Mouse (Mus musculus) lung, embryonic 16.5 days (tissue): ENCODE results near the gene Hist1h2bk. TPM values are rescaled to one million over a fixed set of nuclear protein-coding genes. Genes with fewer than 3 reads are reported as not detected.
"Not testable (repeated sequence)": the region's sequence is repeated elsewhere in the genome, so short reads cannot be mapped to it uniquely, and the experiment has no call there.

Source experiments
- ATAC-seq: fragments of 200-750 bp; cut with Nextera tagmentation; 2 replicates; pipeline ENCODE4 v1.8.0; 2017; ENCODE audit warnings: low read depth, mild to moderate bottlenecking, moderate library complexity
- H3K27ac ChIP-seq: fragments of 300-500 bp; sonication (generic); 2 replicates; pipeline ENCODE4 v1.5.1; 2014; ENCODE audit warnings: mild to moderate bottlenecking, control low read depth, low read length
- H3K27me3 ChIP-seq: fragments of 300-500 bp; sonication (generic); 2 replicates; pipeline ENCODE4 v1.6.1; 2014; ENCODE audit warnings: low read depth, low read length, mixed read lengths; ENCODE audit not compliant: control insufficient read depth, insufficient read depth
- H3K36me3 ChIP-seq: fragments of 300-500 bp; sonication (generic); 2 replicates; pipeline ENCODE4 v1.6.1; 2014; ENCODE audit warnings: low read length; ENCODE audit not compliant: control insufficient read depth, insufficient read depth
- H3K4me1 ChIP-seq: fragments of 300-500 bp; sonication (generic); replicated peaks from 2 replicates; pipeline ENCODE4 v1.6.1; 2014; ENCODE audit warnings: low read length, mixed read lengths; ENCODE audit not compliant: control insufficient read depth, insufficient read depth
- H3K4me2 ChIP-seq: fragments of 300-500 bp; sonication (generic); 2 replicates; pipeline ENCODE4 v1.6.1; 2014; ENCODE audit warnings: low read depth, low read length, control low read depth
- H3K4me3 ChIP-seq: fragments of 300-500 bp; sonication (generic); 2 replicates; pipeline ENCODE4 v1.5.1; 2014; ENCODE audit warnings: mild to moderate bottlenecking, low read length, control low read depth
- H3K9ac ChIP-seq: fragments of 300-500 bp; sonication (generic); 2 replicates; pipeline ENCODE4 v1.6.1; 2014; ENCODE audit warnings: low read length, control low read depth
- H3K9me3 ChIP-seq: fragments of 300-500 bp; sonication (generic); 2 replicates; pipeline ENCODE4 v1.6.1; 2016; ENCODE audit warnings: low read length; ENCODE audit not compliant: control insufficient read depth
- WGBS: fragments of 180-500 bp; shearing (Covaris S2); extraction: QIAGEN DNeasy Blood & Tissue Kit; methylation state at CpG from one replicate; pipeline ENCODE4 v1.1.7; 2014; 5-methylcytosine and 5-hydroxymethylcytosine counted together
- polyA plus RNA-seq: library from polyadenylated mRNA; unstranded; fragments of >200 nt; fragmentation: Nextera tagmentation; extraction: Ambion mirVana; gene quantifications from 2 replicates; pipeline ENCODE4 v1.2.1, GENCODE M21; 2015

Gene Hist1h2bk
- polyA plus RNA-seq, 1 experiment from 2014 or later: 6.6 TPM

DNA sequence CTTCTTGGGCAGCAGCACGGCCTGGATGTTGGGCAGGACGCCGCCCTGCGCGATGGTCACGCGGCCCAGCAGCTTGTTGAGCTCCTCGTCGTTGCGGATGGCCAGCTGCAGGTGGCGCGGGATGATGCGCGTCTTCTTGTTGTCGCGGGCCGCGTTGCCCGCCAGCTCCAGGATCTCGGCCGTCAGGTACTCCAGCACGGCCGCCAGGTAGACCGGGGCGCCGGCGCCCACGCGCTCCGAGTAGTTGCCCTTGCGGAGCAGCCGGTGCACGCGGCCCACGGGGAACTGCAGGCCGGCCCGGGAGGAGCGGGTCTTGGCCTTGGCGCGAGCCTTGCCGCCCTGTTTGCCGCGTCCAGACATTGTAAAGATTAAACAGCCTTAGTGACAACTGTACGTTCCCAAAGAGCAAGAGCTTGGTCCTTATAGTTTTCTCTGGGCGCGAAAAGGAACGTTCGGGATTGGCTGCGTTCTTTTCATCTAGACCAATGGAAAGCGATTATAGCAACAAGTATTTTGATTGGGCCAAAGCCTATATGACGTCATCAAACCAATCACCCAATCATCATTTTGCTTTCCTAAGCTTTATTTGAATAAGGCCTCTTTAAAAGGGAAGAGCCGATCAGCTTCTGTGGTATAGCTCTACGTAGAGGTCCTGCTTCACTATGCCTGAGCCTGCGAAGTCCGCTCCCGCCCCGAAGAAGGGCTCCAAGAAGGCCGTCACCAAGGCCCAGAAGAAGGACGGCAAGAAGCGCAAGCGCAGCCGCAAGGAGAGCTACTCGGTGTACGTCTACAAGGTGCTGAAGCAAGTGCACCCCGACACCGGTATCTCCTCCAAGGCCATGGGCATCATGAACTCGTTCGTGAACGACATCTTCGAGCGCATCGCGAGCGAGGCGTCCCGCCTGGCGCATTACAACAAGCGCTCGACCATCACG, 7.2 kb downstream of the Hist1h2bk start, which contains the start of the genes Hist1h2ag and Hist1h2bj:
TSS of gene Hist1h2ag (minus strand) at position 377 of the 935 bp plus-strand sequence.
TSS of gene Hist1h2bj (plus strand) at position 647 of the 935 bp plus-strand sequence.
- H3K27ac ChIP-seq: peak within 1 kb of the TSS; percentile 96
- H3K27me3 ChIP-seq, H3K36me3 ChIP-seq, H3K9me3 ChIP-seq: not testable (repeated sequence)
- peak within 1 kb of the TSS; percentile 47 for H3K4me3 ChIP-seq
- peaks cover 19% of the 10 kb centered on the region for H3K4me1 ChIP-seq
- 0% methylated on average over 35 of the region's 80 CpGs for WGBS
- peak within 1 kb of the TSS; percentile 86 for H3K4me2 ChIP-seq
- ATAC-seq: peak; percentile 91
- H3K9ac ChIP-seq: peak within 1 kb of the TSS; percentile 68

DNA sequence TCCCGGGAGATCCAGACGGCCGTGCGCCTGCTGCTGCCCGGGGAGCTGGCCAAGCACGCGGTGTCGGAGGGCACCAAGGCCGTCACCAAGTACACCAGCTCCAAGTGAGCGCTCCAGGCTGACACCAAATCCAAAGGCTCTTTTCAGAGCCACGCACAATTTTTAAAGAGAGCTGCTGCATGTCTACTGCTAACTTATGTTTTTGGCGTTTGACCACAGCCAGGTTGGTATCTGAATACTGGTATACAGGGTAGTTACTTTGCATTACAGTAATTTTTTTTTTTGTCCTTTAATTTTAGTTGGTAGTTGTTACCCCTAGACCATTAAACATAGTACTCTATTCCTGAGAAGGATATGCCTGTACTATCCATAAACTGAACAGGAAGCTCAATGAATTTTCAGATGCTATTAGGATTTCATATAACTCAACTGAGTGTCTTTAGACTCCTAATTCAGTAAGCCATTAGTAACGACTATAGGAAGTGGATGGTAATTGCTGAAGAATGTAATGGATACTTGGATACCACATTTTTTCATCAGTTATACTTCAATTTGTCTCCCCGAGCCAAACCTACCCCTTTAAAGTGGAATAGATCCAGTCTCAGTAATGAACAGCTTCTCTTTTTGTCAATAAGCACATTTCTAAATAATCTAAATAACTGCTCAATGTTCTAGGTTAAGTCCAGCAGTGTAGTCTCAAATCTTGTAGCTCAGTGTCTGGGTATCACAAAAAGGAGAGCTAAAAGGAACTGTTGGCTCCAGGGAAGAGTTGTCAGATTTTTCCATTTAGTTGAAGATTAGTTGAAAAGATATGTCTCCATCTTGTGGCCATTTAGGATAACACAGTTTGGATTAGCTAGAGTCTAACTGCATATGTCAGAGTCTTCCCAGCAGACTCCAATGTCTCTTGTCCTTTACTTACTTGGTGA, 8.1 kb downstream of the Hist1h2bk start:
- Histone ChIP-seq H3K27me3 (no peaks in the 10 kb centered on the region), H3K4me3 (peak overlapping the region; percentile 47), H3K4me1 (peaks cover 19% of the 10 kb centered on the region), H3K9ac (peak overlapping the region; percentile 64), H3K36me3 (no peaks in the 10 kb centered on the region), H3K27ac (peak overlapping the region; percentile 90), H3K4me2 (peak overlapping the region; percentile 60), H3K9me3 (no peaks in the 10 kb centered on the region)
- ATAC-seq: peak; percentile 7
- WGBS: under 1% methylated on average over 9 of the region's 14 CpGs

DNA sequence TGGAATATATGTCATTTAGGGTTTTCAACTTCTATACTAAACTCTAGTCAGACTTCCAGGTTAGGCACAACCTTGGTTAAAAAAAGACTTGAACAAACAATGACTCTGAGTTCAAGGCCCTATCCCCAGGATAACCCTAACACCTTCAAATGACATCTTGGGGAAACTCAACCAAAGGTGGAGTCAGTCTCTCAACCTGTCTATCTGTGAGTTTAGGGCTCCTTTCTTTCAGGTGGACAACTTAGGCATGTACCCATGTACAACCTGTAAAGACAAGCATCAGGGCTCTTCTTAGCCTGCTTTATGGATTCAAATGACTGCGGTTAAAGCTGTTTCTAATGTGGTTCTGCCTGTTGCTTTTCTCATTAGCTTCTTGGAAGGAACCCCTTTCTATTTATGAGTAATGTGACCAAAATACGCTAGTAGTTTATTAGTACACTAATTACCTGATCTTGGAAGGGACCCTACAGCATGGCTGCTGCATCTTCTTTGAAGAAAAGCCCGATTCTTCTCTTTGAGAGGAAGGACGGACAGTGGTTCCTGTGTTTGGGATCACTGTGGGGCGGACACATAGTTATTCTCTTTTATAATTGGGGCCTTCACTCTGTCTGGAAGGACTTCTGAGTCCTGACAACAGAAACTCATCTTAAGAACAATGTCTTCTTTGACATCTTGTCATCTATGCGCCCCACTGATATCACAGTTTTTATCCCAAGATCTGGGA, 8.9 kb downstream of the Hist1h2bk start:
- Histone ChIP-seq H3K36me3 (no peaks in the 10 kb centered on the region), H3K4me3 (peak overlapping the region; percentile 47), H3K9ac (peak overlapping the region; percentile 35; the same call in 1 of the 2 replicates), H3K27ac (no peak overlapping the region; the same call in 1 of the 2 replicates), H3K9me3 (no peaks in the 10 kb centered on the region), H3K4me1 (peaks cover 20% of the 10 kb centered on the region), H3K4me2 (peak overlapping the region; percentile 60), H3K27me3 (no peaks in the 10 kb centered on the region)
- 85% methylated on average over 6 of the region's 6 CpGs for WGBS
- ATAC-seq: no peak

DNA sequence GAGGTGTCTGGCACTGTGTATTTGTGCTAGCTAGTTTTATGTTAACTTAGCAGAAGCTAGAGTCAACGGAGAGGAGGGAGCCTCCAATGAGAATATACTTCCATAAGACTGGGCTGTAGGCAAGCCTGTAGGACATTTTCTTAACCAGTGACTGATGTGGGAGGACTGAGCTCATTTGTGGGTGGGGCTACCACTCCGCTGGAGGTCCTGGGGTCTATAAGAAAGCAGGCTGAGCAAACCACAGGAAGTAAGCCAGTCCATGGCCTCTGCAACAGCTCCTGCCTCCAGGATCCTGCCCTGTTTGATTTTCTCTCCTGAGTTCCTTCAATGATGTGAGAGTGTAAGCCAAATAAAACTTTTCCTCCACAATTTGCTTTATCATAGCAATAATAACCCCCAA, 9.6 kb downstream of the Hist1h2bk start:
- no peak overlapping the region for H3K4me2 ChIP-seq
- no peak overlapping the region for H3K4me3 ChIP-seq
- H3K27ac ChIP-seq: no peak overlapping the region
- ATAC-seq: no peak
- no peaks in the 10 kb centered on the region for H3K9me3 ChIP-seq
- no peaks in the 10 kb centered on the region for H3K27me3 ChIP-seq
- no peak overlapping the region for H3K9ac ChIP-seq
- H3K4me1 ChIP-seq: peaks cover 18% of the 10 kb centered on the region
- no peaks in the 10 kb centered on the region for H3K36me3 ChIP-seq
- 50% methylated on average over 2 of the region's 2 CpGs for WGBS

DNA sequence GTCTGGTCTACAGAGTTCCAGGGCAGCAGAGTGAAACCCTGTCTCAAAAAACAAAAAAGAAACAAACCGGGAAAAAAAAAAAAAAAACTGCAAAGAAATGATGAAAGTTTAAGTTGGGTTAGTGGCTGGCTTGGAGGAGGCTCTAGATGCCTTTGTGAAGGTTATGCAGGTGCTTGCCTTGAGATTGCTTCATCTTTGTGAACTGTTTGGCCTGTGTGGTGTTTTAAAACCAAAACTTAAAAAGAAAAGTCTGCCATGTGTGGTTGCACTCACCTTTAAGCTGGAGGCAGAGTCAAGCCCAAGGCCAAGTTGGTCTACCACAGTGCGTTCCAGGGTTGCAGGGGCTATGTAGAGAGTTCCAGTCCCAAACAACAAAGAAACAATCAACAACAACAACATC, 13.4 kb downstream of the Hist1h2bk start:
- H3K9ac ChIP-seq: no peak overlapping the region
- no peaks in the 10 kb centered on the region for H3K36me3 ChIP-seq
- no peaks in the 10 kb centered on the region for H3K27me3 ChIP-seq
- no peak overlapping the region for H3K4me3 ChIP-seq
- H3K4me1 ChIP-seq: peaks cover 8% of the 10 kb centered on the region; the same call in 1 of the 2 replicates
- 71% methylated on average over 2 of the region's 2 CpGs for WGBS
- no peak for ATAC-seq
- no peaks in the 10 kb centered on the region for H3K9me3 ChIP-seq
- H3K27ac ChIP-seq: no peak overlapping the region
- no peak overlapping the region for H3K4me2 ChIP-seq

DNA sequence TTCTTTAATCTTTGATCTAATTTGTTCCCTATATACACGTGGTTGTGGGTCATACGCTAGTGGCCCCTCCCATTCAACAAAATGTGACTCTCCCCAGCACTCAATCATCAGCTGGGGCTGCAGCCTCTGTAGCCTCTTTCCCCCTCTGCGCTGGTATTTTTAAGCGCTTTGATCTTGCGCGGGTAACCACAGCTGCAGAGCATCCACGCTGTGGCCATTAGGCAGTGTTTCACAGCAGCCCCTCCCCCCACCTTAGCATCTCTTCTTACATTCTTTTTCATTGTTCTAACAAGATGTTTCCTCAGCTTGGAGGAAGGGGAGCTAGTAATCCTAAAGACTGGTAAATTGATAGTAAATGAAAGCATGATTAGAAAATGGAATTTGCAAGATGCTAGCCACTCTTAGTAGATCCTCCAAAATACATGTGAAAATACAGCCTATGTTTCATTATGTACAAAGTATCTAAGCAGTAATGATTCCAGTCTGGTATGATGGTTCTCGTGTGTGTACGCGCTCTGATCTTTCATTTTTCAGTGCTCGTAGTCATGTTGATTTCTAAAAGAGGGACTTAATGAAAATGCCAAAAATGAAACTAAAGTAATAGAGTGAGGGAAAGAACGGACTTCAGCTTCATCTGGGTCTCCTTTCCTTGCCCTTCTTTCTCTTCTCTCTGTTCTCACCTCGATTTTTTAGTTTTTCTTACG, 14.2 kb downstream of the Hist1h2bk start:
- peak overlapping the region; percentile 76 for H3K4me2 ChIP-seq
- H3K9ac ChIP-seq: peak overlapping the region; percentile 53
- H3K27me3 ChIP-seq: no peaks in the 10 kb centered on the region
- no peaks in the 10 kb centered on the region for H3K9me3 ChIP-seq
- H3K4me1 ChIP-seq: peaks cover 3% of the 10 kb centered on the region; the same call in 1 of the 2 replicates
- peak overlapping the region; percentile 65 for H3K4me3 ChIP-seq
- peak overlapping the region; percentile 58 for H3K27ac ChIP-seq
- no peaks in the 10 kb centered on the region for H3K36me3 ChIP-seq
- 1% methylated on average over 14 of the region's 14 CpGs for WGBS
- ATAC-seq: peak; percentile 36

DNA sequence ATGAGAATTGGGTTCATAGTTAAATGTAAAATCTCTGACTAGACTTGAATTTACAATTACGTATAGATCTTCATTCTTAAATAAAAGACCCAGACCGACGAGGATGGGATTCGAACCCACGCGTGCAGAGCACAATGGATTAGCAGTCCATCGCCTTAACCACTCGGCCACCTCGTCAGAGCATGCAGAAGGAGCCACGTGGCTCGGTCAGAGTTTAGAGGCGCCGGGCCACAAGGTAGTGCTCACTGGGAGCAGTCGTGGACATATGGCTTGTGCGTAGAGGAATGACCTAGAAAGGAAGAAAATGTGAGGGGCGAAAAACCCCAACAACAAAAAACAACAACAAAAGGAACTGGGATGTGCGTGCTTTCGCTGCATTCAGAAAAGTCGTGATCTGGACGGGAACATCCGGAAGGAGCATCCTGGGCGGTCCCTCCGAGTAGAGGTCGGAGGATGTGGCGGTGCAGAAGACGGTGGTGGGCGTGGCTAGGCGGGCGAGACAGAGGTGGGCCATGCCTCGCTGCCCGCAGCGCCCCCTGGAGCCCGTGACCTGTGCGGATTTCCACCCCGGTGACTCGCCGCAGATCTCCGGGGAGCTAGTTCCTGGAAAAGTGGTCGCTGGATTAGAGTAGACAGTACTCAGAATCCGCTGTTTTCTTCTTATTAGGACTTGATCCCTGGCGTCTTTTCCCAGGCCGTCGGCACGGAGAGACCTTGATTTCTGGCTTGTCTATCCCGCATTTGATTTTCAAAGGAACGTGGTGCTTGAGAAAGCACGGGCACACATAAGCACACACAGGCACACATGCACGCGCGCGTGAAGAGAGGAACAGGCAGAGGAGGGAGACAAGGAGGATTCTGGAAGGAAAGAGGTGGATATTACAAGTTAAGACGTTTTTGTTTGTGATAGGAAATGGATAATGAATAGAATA, 15.2 kb downstream of the Hist1h2bk start:
- H3K4me2 ChIP-seq: peak overlapping the region; percentile 76
- peak overlapping the region; percentile 65 for H3K4me3 ChIP-seq
- no peaks in the 10 kb centered on the region for H3K9me3 ChIP-seq
- peak overlapping the region; percentile 73 for H3K9ac ChIP-seq
- peak; percentile 97 for ATAC-seq
- H3K27ac ChIP-seq: peak overlapping the region; percentile 87
- no peaks in the 10 kb centered on the region for H3K27me3 ChIP-seq
- H3K4me1 ChIP-seq: peaks cover 3% of the 10 kb centered on the region; the same call in 1 of the 2 replicates
- H3K36me3 ChIP-seq: no peaks in the 10 kb centered on the region
- under 1% methylated on average over 52 of the region's 52 CpGs for WGBS
